ENCODE assay signal across 14 mouse cellular contexts in genomic region chr19:53538796-53539195, GRCm38 (mm10). TPM values are rescaled to one million over a fixed set of nuclear protein-coding genes. Genes with fewer than 3 reads are reported as not detected.
DNase-seq lines count a peak whose midpoint lies in the region; ATAC-seq and TF ChIP-seq lines count a peak whose summit lies in the region.
"Had no signal": no experiment of that assay in that cellular context is flagged by ENCODE, and none has a peak within 500 bp of the region (broad histone marks: within the 10 kb centered on the region; RNA-seq: fewer than 3 reads in every experiment).

No protein-coding gene starts in this region.

- DNase-seq in limb, embryonic 11.5 days (ENCODE audit: low spot score), result no peak
- no peak for DNase-seq in limb, embryonic 10.5 days (ENCODE audit: low spot score)
- no peak for DNase-seq in embryonic facial prominence, embryonic 10.5 days (ENCODE audit: low spot score)
- peak; percentile 54 to 59 for DNase-seq in kidney, postnatal 36 days
- no peak for DNase-seq in gastrocnemius, postnatal 25 days
- no peak for DNase-seq in hindbrain, embryonic 10.5 days (ENCODE audit: low spot score)
- no peak for DNase-seq in left cerebral cortex, postnatal 25 days (ENCODE audit: low spot score in 2 of 2)
- DNase-seq: gastrocnemius, adult 2 months had no signal

- TF ChIP-seq CTCF in olfactory bulb, adult 2 months (IDR thresholded peaks at IDR 0.05; ENCODE audit: insufficient read depth, low read depth, low read length), result no peak

- no peak for TF ChIP-seq POLR2A in olfactory bulb, adult 2 months (IDR thresholded peaks at IDR 0.05; ENCODE audit: insufficient read depth, low read depth, low read length)

- no peak overlapping the region for H3K4me2 ChIP-seq in limb, embryonic 11.5 days (ENCODE audit: low read depth, severe bottlenecking)
- H3K4me2 ChIP-seq: forebrain, embryonic 12.5 days; midbrain, embryonic 13.5 days; neural tube, embryonic 12.5 days had no signal

- no peak overlapping the region for H3K9ac ChIP-seq in limb, embryonic 11.5 days (ENCODE audit: low read length)
- H3K9ac ChIP-seq: forebrain, embryonic 12.5 days; midbrain, embryonic 13.5 days; neural tube, embryonic 12.5 days had no signal

- H3K4me1 ChIP-seq in limb, embryonic 11.5 days (ENCODE audit: control insufficient read depth, insufficient read depth, low read length), result no peaks in the 10 kb centered on the region
- peaks cover 18% of the 10 kb centered on the region; the same call in 1 of the 2 replicates for H3K4me1 ChIP-seq in limb, embryonic 10.5 days
- H3K4me1 ChIP-seq in embryonic facial prominence, embryonic 10.5 days, result peaks cover 20% of the 10 kb centered on the region; the same call in 1 of the 2 replicates
- H3K4me1 ChIP-seq in olfactory bulb, adult 2 months (ENCODE audit: control insufficient read depth, insufficient read depth, low read length), result peaks cover 54% of the 10 kb centered on the region
- H3K4me1 ChIP-seq in hindbrain, embryonic 10.5 days (replicated peaks), result no peaks in the 10 kb centered on the region
- H3K4me1 ChIP-seq: midbrain, embryonic 13.5 days; neural tube, embryonic 12.5 days had no signal

- no peak overlapping the region for H3K4me3 ChIP-seq in limb, embryonic 11.5 days (ENCODE audit: low read depth, low read length)
- no peak overlapping the region for H3K4me3 ChIP-seq in limb, embryonic 10.5 days
- H3K4me3 ChIP-seq in embryonic facial prominence, embryonic 10.5 days, result no peak overlapping the region
- H3K4me3 ChIP-seq in olfactory bulb, adult 2 months (ENCODE audit: insufficient read depth, low read depth, low read length), result no peak overlapping the region
- H3K4me3 ChIP-seq in hindbrain, embryonic 10.5 days, result no peak overlapping the region
- H3K4me3 ChIP-seq: forebrain, embryonic 12.5 days; gastrocnemius, adult 2 months; heart, embryonic 10.5 days; layer of hippocampus, adult 2 months; midbrain, embryonic 13.5 days; neural tube, embryonic 12.5 days had no signal

- intact Hi-C loops in left cerebral cortex, postnatal 25 days (cut with DNase I), result no loop called here

- WGBS in limb, embryonic 11.5 days, result 70% methylated on average over 5 of the region's 5 CpGs
- 73% methylated on average over 5 of the region's 5 CpGs for WGBS in limb, embryonic 10.5 days
- WGBS in embryonic facial prominence, embryonic 10.5 days, result 81% methylated on average over 5 of the region's 5 CpGs
- 66% methylated on average over 5 of the region's 5 CpGs for WGBS in olfactory bulb, adult 2 months
- 79% methylated on average over 5 of the region's 5 CpGs for WGBS in hindbrain, embryonic 10.5 days

- no peak for ATAC-seq in limb, embryonic 11.5 days (ENCODE audit: insufficient number of reproducible peaks, low FRiP score, low TSS enrichment, low read depth)
- ATAC-seq: midbrain, embryonic 13.5 days had no signal

- no peaks in the 10 kb centered on the region for H3K27me3 ChIP-seq in limb, embryonic 11.5 days (ENCODE audit: control insufficient read depth, insufficient read depth, low read length)
- H3K27me3 ChIP-seq in limb, embryonic 10.5 days (ENCODE audit: low read depth, poor library complexity, severe bottlenecking), result no peaks in the 10 kb centered on the region
- no peaks in the 10 kb centered on the region for H3K27me3 ChIP-seq in embryonic facial prominence, embryonic 10.5 days (replicated peaks; ENCODE audit: low read depth, poor library complexity, severe bottlenecking)
- H3K27me3 ChIP-seq in hindbrain, embryonic 10.5 days (ENCODE audit: insufficient read depth, poor library complexity, severe bottlenecking), result peaks cover 16% of the 10 kb centered on the region
- H3K27me3 ChIP-seq: forebrain, embryonic 12.5 days; neural tube, embryonic 12.5 days had no signal

- H3K27ac ChIP-seq in limb, embryonic 11.5 days (replicated peaks; ENCODE audit: low read depth, low read length), result 0 out of 2 replicates have a peak overlapping the region, but pooled peaks have one; percentile 30
- no peak overlapping the region for H3K27ac ChIP-seq in limb, embryonic 10.5 days
- H3K27ac ChIP-seq in embryonic facial prominence, embryonic 10.5 days (replicated peaks), result 0 out of 2 replicates have a peak overlapping the region, but pooled peaks have one; percentile 14
- H3K27ac ChIP-seq in olfactory bulb, adult 2 months (ENCODE audit: insufficient read depth, low read depth, low read length), result peak overlapping the region; percentile 35; the same call in 1 of the 2 replicates
- H3K27ac ChIP-seq in hindbrain, embryonic 10.5 days, result no peak overlapping the region
- H3K27ac ChIP-seq: forebrain, embryonic 12.5 days; gastrocnemius, adult 2 months; heart, embryonic 10.5 days; layer of hippocampus, adult 2 months; midbrain, embryonic 13.5 days; neural tube, embryonic 12.5 days had no signal

- H3K9me3 ChIP-seq in limb, embryonic 11.5 days (ENCODE audit: control insufficient read depth, low read length), result no peaks in the 10 kb centered on the region
- no peaks in the 10 kb centered on the region for H3K9me3 ChIP-seq in limb, embryonic 10.5 days (replicated peaks)
- H3K9me3 ChIP-seq in embryonic facial prominence, embryonic 10.5 days, result no peaks in the 10 kb centered on the region
- no peaks in the 10 kb centered on the region for H3K9me3 ChIP-seq in hindbrain, embryonic 10.5 days
- H3K9me3 ChIP-seq: forebrain, embryonic 12.5 days; heart, embryonic 10.5 days; midbrain, embryonic 13.5 days; neural tube, embryonic 12.5 days had no signal

- peaks cover 3% of the 10 kb centered on the region; the same call in 1 of the 2 replicates for H3K36me3 ChIP-seq in limb, embryonic 11.5 days (ENCODE audit: control insufficient read depth, insufficient read depth, low read length)
- H3K36me3 ChIP-seq in limb, embryonic 10.5 days, result peaks cover 78% of the 10 kb centered on the region
- H3K36me3 ChIP-seq in embryonic facial prominence, embryonic 10.5 days (replicated peaks), result peaks cover 85% of the 10 kb centered on the region
- peaks cover 25% of the 10 kb centered on the region for H3K36me3 ChIP-seq in hindbrain, embryonic 10.5 days
- H3K36me3 ChIP-seq: forebrain, embryonic 12.5 days; midbrain, embryonic 13.5 days had no signal

RNA-seq across cellular contexts. Expression of gene Dusp5, which starts 9.9 kb away (rescaled TPM):
- polyA plus RNA-seq in limb, embryonic 11.5 days (2014; fragmentation: Nextera tagmentation; extraction: Ambion mirVana), result 3.5 and 3.8 TPM in 2 replicates
- polyA plus RNA-seq in limb, embryonic 10.5 days (2016; fragmentation: Nextera tagmentation; extraction: Ambion mirVana), result 6.4 and 8.9 TPM in 2 replicates
- 6.9 and 7.8 TPM in 2 replicates for polyA plus RNA-seq in embryonic facial prominence, embryonic 10.5 days (2016; fragmentation: Nextera tagmentation; extraction: Ambion mirVana)
- polyA plus RNA-seq in olfactory bulb, adult 2 months (2012; ENCODE audit: insufficient read depth, insufficient read length, low replicate concordance, missing spikeins), result not detected in 2 replicates
- total RNA-seq in gastrocnemius, postnatal 25 days (2021), result 1 to 10 TPM; 1.7 to 1.8 TPM
- 3.8 and 4.7 TPM in 2 replicates for polyA plus RNA-seq in hindbrain, embryonic 10.5 days (2016; fragmentation: Nextera tagmentation; extraction: Ambion mirVana)
- 10 to 100 TPM in 1 of 2 experiments, 1 to 10 TPM in 1; 9.9 to 11.7 TPM for total RNA-seq in left cerebral cortex, postnatal 25 days (2021)

RNA-seq across cellular contexts. Expression of gene Nutf2-ps1, which starts 50.1 kb away (rescaled TPM):
- polyA plus RNA-seq in limb, embryonic 11.5 days (2014; fragmentation: Nextera tagmentation; extraction: Ambion mirVana), result 471 and 513 TPM in 2 replicates
- 549 and 585 TPM in 2 replicates for polyA plus RNA-seq in limb, embryonic 10.5 days (2016; fragmentation: Nextera tagmentation; extraction: Ambion mirVana)
- polyA plus RNA-seq in embryonic facial prominence, embryonic 10.5 days (2016; fragmentation: Nextera tagmentation; extraction: Ambion mirVana), result 567 and 585 TPM in 2 replicates
- polyA plus RNA-seq in olfactory bulb, adult 2 months (2012; ENCODE audit: insufficient read depth, insufficient read length, low replicate concordance, missing spikeins), result not detected in 2 replicates
- 10 to 100 TPM; 42.5 to 67.6 TPM for total RNA-seq in gastrocnemius, postnatal 25 days (2021)
- 516 and 585 TPM in 2 replicates for polyA plus RNA-seq in hindbrain, embryonic 10.5 days (2016; fragmentation: Nextera tagmentation; extraction: Ambion mirVana)
- total RNA-seq in left cerebral cortex, postnatal 25 days (2021), result 10 to 100 TPM; 42.7 to 54.4 TPM

Comparison
In these comparisons a context has a peak if more than half of its experiments do, and no peak if none do; other contexts are left out.
1. H3K27ac ChIP-seq: peak in limb, embryonic 11.5 days (single experiment), embryonic facial prominence, embryonic 10.5 days (single experiment) and olfactory bulb, adult 2 months (single experiment); none in limb, embryonic 10.5 days (single experiment) and hindbrain, embryonic 10.5 days (single experiment).
2. DNase-seq: peak in kidney, postnatal 36 days (2 of 2); none in limb, embryonic 11.5 days (single experiment), limb, embryonic 10.5 days (single experiment), embryonic facial prominence, embryonic 10.5 days (single experiment), gastrocnemius, postnatal 25 days (single experiment), hindbrain, embryonic 10.5 days (single experiment) and left cerebral cortex, postnatal 25 days (0 of 2).